Mouse (Mus musculus) fibroblast of lung, adult 2 months (primary cell): ENCODE measurements around the gene Aaas.

ENCODE experiments used
- DNase-seq: peaks from one replicate; pipeline ENCODE4 v3.0.0-alpha.2; 2011; ENCODE audit warnings: low read depth

Gene Aaas

GRCm38 (mm10) chr15:102308717-102309116 lies 41.9 kb downstream of the Aaas start:
- no peak for DNase-seq

- DNase-seq, result no peak
Measured at GRCm38 (mm10) chr15:102302542-102302941, 48.0 kb downstream of the Aaas start.

DNA sequence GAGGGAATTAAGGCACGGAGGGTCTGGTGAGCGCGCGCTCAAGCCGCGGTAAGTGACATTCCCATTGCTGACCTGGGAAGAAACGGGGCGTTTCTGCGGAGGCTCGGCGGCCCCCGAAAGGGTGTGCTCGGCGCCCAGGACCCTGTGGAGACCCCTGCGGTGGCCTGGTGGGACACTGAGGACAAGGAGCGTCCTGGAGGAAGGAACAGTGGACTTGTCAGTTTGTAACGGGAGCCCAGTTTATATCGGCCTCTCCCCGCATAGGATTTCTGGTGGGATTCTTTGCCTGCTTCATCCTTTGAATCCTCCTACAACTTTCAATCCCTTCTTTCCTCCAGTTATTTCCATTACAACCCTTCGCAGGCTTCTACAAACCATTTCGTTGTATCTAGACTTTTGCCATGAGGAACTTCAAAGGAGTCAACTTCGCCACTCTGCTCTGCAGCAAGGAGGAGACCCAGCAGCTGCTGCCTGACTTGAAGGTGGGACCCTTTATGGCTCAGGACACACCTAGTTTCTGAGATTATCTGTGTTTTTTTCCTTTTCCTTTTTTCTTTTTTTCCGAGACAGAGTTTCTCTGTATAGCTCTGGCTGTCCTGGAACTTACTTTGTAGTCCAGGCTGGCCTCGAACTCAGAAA lies 54.1 kb downstream of the Aaas start:
- DNase-seq, result no peak

DNA sequence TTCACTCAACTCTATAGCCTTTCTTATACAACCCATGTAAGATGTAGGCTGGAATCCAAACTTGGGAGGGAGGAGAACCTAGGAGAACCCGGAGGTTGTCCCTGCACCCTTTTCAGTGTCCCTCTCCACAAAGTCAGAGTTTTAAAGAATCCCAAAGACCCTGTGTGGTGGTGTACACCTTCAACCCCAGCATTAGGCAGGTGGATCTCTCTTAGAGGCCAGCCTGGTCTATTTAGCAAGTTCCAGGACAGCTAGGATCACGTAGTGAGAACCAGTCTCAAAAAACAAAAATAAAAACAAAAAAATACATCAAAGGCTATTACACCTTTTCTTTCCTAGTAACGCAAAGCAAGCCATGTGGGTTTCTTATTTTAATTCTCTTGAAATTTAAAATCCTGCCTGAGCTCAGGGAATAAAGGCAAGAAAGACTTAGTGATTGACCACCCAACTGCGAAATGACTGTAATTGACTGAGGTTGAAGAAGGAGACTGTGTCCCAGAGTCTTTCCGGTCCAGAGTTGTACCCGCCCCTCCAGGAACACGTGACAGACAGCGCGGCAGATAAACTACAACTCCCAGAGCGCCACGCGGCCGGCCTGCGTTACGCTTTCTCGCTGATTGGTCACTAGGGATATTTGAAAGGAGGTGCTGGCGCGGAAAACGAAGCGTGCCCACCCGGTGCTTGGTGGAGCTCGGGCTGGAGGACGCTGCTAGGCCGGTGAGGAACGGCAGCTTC lies 54.8 kb downstream of the Aaas start, which contains the start of gene Espl1:
Gene Espl1, plus strand, starts transcription at position 634 of the 735 bp plus-strand sequence.
- DNase-seq, result peak; percentile 77
